In the genomic region with DNA sequence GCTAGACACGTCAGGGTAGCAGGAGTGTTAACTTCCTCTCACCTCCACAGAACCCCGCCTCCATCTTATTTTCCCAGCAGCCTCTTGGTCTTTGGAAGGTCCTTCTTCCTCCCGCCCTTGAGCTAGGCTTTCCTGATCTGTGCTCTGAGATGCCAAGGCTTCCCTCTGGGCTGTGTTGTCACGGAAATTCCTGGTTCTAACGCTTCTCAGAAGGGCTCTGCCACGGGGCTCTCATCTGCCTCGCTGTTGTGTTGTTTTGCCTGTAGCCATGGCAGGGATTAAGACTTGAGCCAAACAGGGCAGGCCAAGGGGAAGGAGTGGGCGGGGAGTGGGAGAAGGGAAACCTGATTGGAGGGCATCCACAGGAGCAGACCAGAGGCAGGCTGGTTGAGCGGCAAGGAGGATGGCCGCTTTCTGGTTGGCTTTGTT, we compare ENCODE assay signal across 9 mouse cellular contexts. TPM values are rescaled to one million over a fixed set of nuclear protein-coding genes. Genes with fewer than 3 reads are reported as not detected.
DNase-seq lines count a peak whose midpoint lies in the region; ATAC-seq and TF ChIP-seq lines count a peak whose summit lies in the region.
"Had no signal": no experiment of that assay in that cellular context is flagged by ENCODE, and none has a peak within 500 bp of the region (broad histone marks: within the 10 kb centered on the region; RNA-seq: fewer than 3 reads in every experiment).

No protein-coding gene starts in this region.

- H3K9ac ChIP-seq in CH12.LX (ENCODE audit: insufficient read depth, low read depth), result peak overlapping the region; percentile 24
- no peak overlapping the region for H3K9ac ChIP-seq in heart, embryonic 13.5 days

- no peaks in the 10 kb centered on the region for H3K27me3 ChIP-seq in CH12.LX (replicated peaks)
- no peaks in the 10 kb centered on the region for H3K27me3 ChIP-seq in heart, embryonic 13.5 days (replicated peaks)
- no peaks in the 10 kb centered on the region for H3K27me3 ChIP-seq in small intestine, adult 2 months (ENCODE audit: control insufficient read depth, insufficient read depth, low read length)

- H3K4me3 ChIP-seq in CH12.LX (replicated peaks in 1 of 3; ENCODE audit: low read depth in 2 of 3, low read length in 2 of 3, poor library complexity in 1 of 3), result peak overlapping the region; percentile 40 to 53 (median 49)
- H3K4me3 ChIP-seq in heart, embryonic 13.5 days, result peak overlapping the region; percentile 19; the same call in 1 of the 2 replicates
- no peak overlapping the region for H3K4me3 ChIP-seq in small intestine, adult 2 months (ENCODE audit: low read depth, low read length)
- H3K4me3 ChIP-seq: megakaryocyte, embryonic 14.5 days had no signal

- H3K36me3 ChIP-seq in CH12.LX (replicated peaks in 1 of 2; ENCODE audit: control insufficient read depth in 1 of 2, insufficient read depth in 1 of 2, low read length in 1 of 2), result no peaks in the 10 kb centered on the region
- H3K36me3 ChIP-seq in heart, embryonic 13.5 days, result no peaks in the 10 kb centered on the region
- no peaks in the 10 kb centered on the region for H3K36me3 ChIP-seq in small intestine, adult 2 months (ENCODE audit: control insufficient read depth, insufficient read depth, low read length)

- no peak for TF ChIP-seq RAD21 in CH12.LX (IDR thresholded peaks at IDR 0.05; ENCODE audit: low read depth, low read length)

- no peaks in the 10 kb centered on the region for H3K9me3 ChIP-seq in CH12.LX (replicated peaks; ENCODE audit: low read length)
- no peaks in the 10 kb centered on the region for H3K9me3 ChIP-seq in heart, embryonic 13.5 days
- H3K9me3 ChIP-seq: megakaryocyte, embryonic 14.5 days had no signal

- TF ChIP-seq CTCF in CH12.LX (conservative IDR thresholded peaks at IDR 0.05 in 1 of 2, IDR thresholded peaks at IDR 0.05 in 1 of 2; ENCODE audit: low read depth in 2 of 2, low read length in 2 of 2), result no peak
- TF ChIP-seq CTCF in small intestine, adult 2 months (IDR thresholded peaks at IDR 0.05; ENCODE audit: extremely low read depth, insufficient read length, insufficient replicate concordance, low read depth, low read length), result no peak

- WGBS in heart, embryonic 13.5 days, result 28% methylated on average over 10 of the region's 10 CpGs
- 44% methylated on average over 10 of the region's 10 CpGs for WGBS in small intestine, adult 2 months

- in situ Hi-C loops in CH12.LX (cut with MboI; ENCODE audit: low pct_ligation_motif_present, low pct_unique_long_range_greater_than_20kb, low sequenced_read_pairs), result no loop called here

- TF ChIP-seq EP300 in CH12.LX (IDR thresholded peaks at IDR 0.05; ENCODE audit: low read length), result no peak

- peak; percentile 53; the same call in 1 of the 2 replicates for ATAC-seq in heart, embryonic 13.5 days (ENCODE audit: extremely low read depth, insufficient number of reproducible peaks, low FRiP score, low TSS enrichment)
- no peak for ATAC-seq in megakaryocyte, adult 5-6 weeks (ENCODE audit: poor library complexity, severe bottlenecking)

- peaks cover 31 to 77% of the 10 kb centered on the region in 2 experiments for H3K4me1 ChIP-seq in CH12.LX (ENCODE audit: control insufficient read depth in 1 of 2, insufficient read depth in 2 of 2)
- peaks cover 40% of the 10 kb centered on the region for H3K4me1 ChIP-seq in heart, embryonic 13.5 days
- peaks cover 21% of the 10 kb centered on the region for H3K4me1 ChIP-seq in small intestine, adult 2 months (ENCODE audit: control insufficient read depth, insufficient read depth, insufficient read length, low read length)

- no peaks in the 10 kb centered on the region for H3K79me2 ChIP-seq in CH12.LX (replicated peaks; ENCODE audit: control insufficient read depth, extremely low read depth, insufficient read depth, poor library complexity, severe bottlenecking)

- DNase-seq in CH12.LX (ENCODE audit: extremely low read depth), result peak; percentile 86
- DNase-seq in adrenal gland, postnatal 14 days, result peak; percentile 79
- peak; percentile 71 for DNase-seq in fat pad, adult 2 months (ENCODE audit: extremely low read depth, low read depth, low spot score)
- DNase-seq in kidney, postnatal 25 days, result peak; percentile 42 to 67
- DNase-seq in lung, postnatal 36 days, result peak; percentile 95

- peak overlapping the region; percentile 46 for H3K27ac ChIP-seq in CH12.LX (ENCODE audit: insufficient read depth, low read depth)
- H3K27ac ChIP-seq in heart, embryonic 13.5 days (replicated peaks), result peak overlapping the region; percentile 12; the same call in 1 of the 2 replicates
- H3K27ac ChIP-seq in small intestine, adult 2 months (ENCODE audit: insufficient read depth, low read depth, low read length), result 0 out of 2 replicates have a peak overlapping the region, but pooled peaks have one; percentile 21

- peak; percentile 75 for TF ChIP-seq POLR2A in CH12.LX (IDR thresholded peaks at IDR 0.05; ENCODE audit: low read depth, low read length)
- TF ChIP-seq POLR2A in small intestine, adult 2 months (IDR thresholded peaks at IDR 0.05; ENCODE audit: low read depth, low read length), result no peak

- H3K4me2 ChIP-seq in CH12.LX (ENCODE audit: insufficient read depth, low read depth, poor library complexity, severe bottlenecking), result peak overlapping the region; percentile 21; the same call in 1 of the 2 replicates
- H3K4me2 ChIP-seq in heart, embryonic 13.5 days, result peak overlapping the region; percentile 54

- dilution Hi-C loops in CH12.LX (cut with MboI; ENCODE audit: extremely low pct_ligation_motif_present, extremely low pct_unique_long_range_greater_than_20kb, low sequenced_read_pairs), result no loop called here

TF ChIP-seq in CH12.LX, 34 proteins besides CTCF, POLR2A, EP300 and RAD21:
- TF ChIP-seq POLR2AphosphoS2 (IDR thresholded peaks at IDR 0.05; ENCODE audit: low read depth, low read length) (0 out of 2 replicates have a peak, but pooled peaks have one; percentile 49), NELFE (IDR thresholded peaks at IDR 0.05; ENCODE audit: low read depth, low read length) (0 out of 2 replicates have a peak, but pooled peaks have one; percentile 20), TBP (conservative IDR thresholded peaks at IDR 0.05; ENCODE audit: low read depth, low read length) (peak; percentile 33; the same call in 1 of the 2 replicates), SIN3A (IDR thresholded peaks at IDR 0.05; ENCODE audit: low read length) (peak; percentile 5; the same call in 1 of the 2 replicates), JUN (IDR thresholded peaks at IDR 0.05; ENCODE audit: insufficient read depth, low read depth, low read length) (no peak), TCF12 (IDR thresholded peaks at IDR 0.05; ENCODE audit: low read depth, low read length) (peak; percentile 47; the same call in 1 of the 2 replicates), GABPA (IDR thresholded peaks at IDR 0.05; ENCODE audit: insufficient replicate concordance, low read depth, low read length) (no peak), ELF1 (IDR thresholded peaks at IDR 0.05; ENCODE audit: low read depth, low read length) (peak; percentile 23; the same call in 1 of the 2 replicates), MXI1 (IDR thresholded peaks at IDR 0.05; ENCODE audit: low read depth, low read length) (no peak), HCFC1 (IDR thresholded peaks at IDR 0.05; ENCODE audit: low read depth, low read length) (peak; percentile 43; the same call in 1 of the 2 replicates), ZMIZ1 (IDR thresholded peaks at IDR 0.05; ENCODE audit: low read depth, low read length) (peak; percentile 60; the same call in 1 of the 2 replicates)

RNA-seq across cellular contexts. Expression of gene Jdp2, which starts 26.8 kb away (rescaled TPM):
- total RNA-seq in CH12.LX (2012; rRNA removed), result 86.5 and 88.9 TPM in 2 replicates
- 64.7 and 67.3 TPM in 2 replicates for total RNA-seq in CH12.LX (2014; rRNA removed)
- 104 and 114 TPM in 2 replicates for polyA plus RNA-seq in CH12.LX (2012; ENCODE audit: insufficient read length, low read depth)
- total RNA-seq in adrenal gland, postnatal 14 days (2021), result 16.7 and 18.7 TPM in 2 replicates
- polyA plus RNA-seq in heart, embryonic 13.5 days (2015; fragmentation: Nextera tagmentation; extraction: Ambion mirVana), result 0.20 and 0.47 TPM in 2 replicates
- 2.8 and 8.2 TPM in 2 replicates for polyA plus RNA-seq in small intestine, adult 2 months (2012; rRNA removed)
- total RNA-seq in megakaryocyte, adult 5-6 weeks (2015), result 15.6 and 18.1 TPM in 2 replicates
- 33.3 and 38.9 TPM in 2 replicates for total RNA-seq in megakaryocyte, adult 5-6 weeks (2017)
